23 mouse cellular contexts compared by ENCODE assay signal in the genomic region with DNA sequence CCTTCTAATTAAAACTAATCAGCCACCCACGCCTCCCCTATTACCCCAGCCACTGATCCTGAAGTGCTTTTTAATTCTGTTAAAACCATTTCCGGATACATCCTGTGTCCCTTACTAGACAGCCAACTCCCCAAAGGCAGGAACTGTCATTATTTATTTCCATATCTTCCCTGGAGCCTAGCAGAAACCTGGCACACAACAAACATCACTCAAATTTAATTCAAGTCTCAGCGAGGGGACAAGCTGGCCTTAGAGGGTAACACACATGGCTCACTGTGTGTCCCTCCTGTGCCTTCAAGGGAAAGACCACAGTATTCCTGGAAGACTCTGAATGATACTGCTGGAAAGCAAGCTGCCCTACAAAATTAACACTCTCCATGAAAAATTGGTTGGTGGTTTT.
DNase-seq lines count a peak whose midpoint lies in the region; ATAC-seq and TF ChIP-seq lines count a peak whose summit lies in the region.
"Had no signal": no experiment of that assay in that cellular context is flagged by ENCODE, and none has a peak within 500 bp of the region (broad histone marks: within the 10 kb centered on the region; RNA-seq: fewer than 3 reads in every experiment).

No protein-coding gene starts in this region.

- no peaks in the 10 kb centered on the region for H3K4me1 ChIP-seq in hindbrain, embryonic 14.5 days (replicated peaks; ENCODE audit: control insufficient read depth, insufficient read depth, low read length)
- H3K4me1 ChIP-seq in hindbrain, embryonic 11.5 days (replicated peaks; ENCODE audit: control insufficient read depth, insufficient read depth, low read length), result no peaks in the 10 kb centered on the region
- no peaks in the 10 kb centered on the region for H3K4me1 ChIP-seq in midbrain, postnatal 0 days (ENCODE audit: insufficient read depth, low read length)
- H3K4me1 ChIP-seq in midbrain, embryonic 11.5 days (ENCODE audit: control insufficient read depth, insufficient read depth, low read length), result no peaks in the 10 kb centered on the region
- H3K4me1 ChIP-seq: embryonic facial prominence, embryonic 13.5 days had no signal

- no peak overlapping the region for H3K4me3 ChIP-seq in hindbrain, embryonic 14.5 days (replicated peaks; ENCODE audit: low read length)
- no peak overlapping the region for H3K4me3 ChIP-seq in hindbrain, embryonic 11.5 days (ENCODE audit: low read depth, low read length)
- no peak overlapping the region for H3K4me3 ChIP-seq in midbrain, postnatal 0 days (ENCODE audit: low read depth, low read length)
- no peak overlapping the region for H3K4me3 ChIP-seq in midbrain, embryonic 11.5 days (ENCODE audit: low read depth, low read length)
- H3K4me3 ChIP-seq: embryonic facial prominence, embryonic 10.5 days; embryonic facial prominence, embryonic 13.5 days; erythroblast, embryonic 14.5 days; forebrain, embryonic 13.5 days; gastrocnemius, adult 2 months had no signal

- peak; percentile 57 to 67 for DNase-seq in cerebellum, postnatal 10 days
- DNase-seq in hindbrain, embryonic 14.5 days (ENCODE audit: low spot score), result peak; percentile 22
- DNase-seq in hindbrain, embryonic 11.5 days (ENCODE audit: low spot score), result no peak
- DNase-seq in midbrain, postnatal 0 days (ENCODE audit: low spot score), result peak; percentile 61
- DNase-seq in midbrain, embryonic 11.5 days (ENCODE audit: low spot score, missing footprints), result no peak
- DNase-seq: adrenal gland, postnatal 10 days; adrenal gland, postnatal 36 days; cerebellum, adult 11 months; cerebellum, adult 9-11 months; cerebellum, postnatal 36 days; embryo, embryonic 11 days; forebrain, postnatal 0 days; gastrocnemius, adult 2 months; gastrocnemius, postnatal 14 days; heart, adult 11 months; kidney, adult 18-20 months had no signal

- no peak overlapping the region for H3K9ac ChIP-seq in hindbrain, embryonic 14.5 days
- no peak overlapping the region for H3K9ac ChIP-seq in hindbrain, embryonic 11.5 days (ENCODE audit: low read depth, low read length)
- no peak overlapping the region for H3K9ac ChIP-seq in midbrain, postnatal 0 days (replicated peaks; ENCODE audit: low read length, poor library complexity, severe bottlenecking)
- no peak overlapping the region for H3K9ac ChIP-seq in midbrain, embryonic 11.5 days (ENCODE audit: low read length)
- H3K9ac ChIP-seq: embryonic facial prominence, embryonic 13.5 days; forebrain, embryonic 13.5 days; forebrain, postnatal 0 days had no signal

- H3K4me2 ChIP-seq in hindbrain, embryonic 14.5 days (replicated peaks), result no peak overlapping the region
- no peak overlapping the region for H3K4me2 ChIP-seq in hindbrain, embryonic 11.5 days (replicated peaks; ENCODE audit: low read depth, low read length)
- no peak overlapping the region for H3K4me2 ChIP-seq in midbrain, postnatal 0 days (ENCODE audit: low read depth, low read length, poor library complexity, severe bottlenecking)
- H3K4me2 ChIP-seq in midbrain, embryonic 11.5 days, result no peak overlapping the region
- H3K4me2 ChIP-seq: embryonic facial prominence, embryonic 13.5 days; forebrain, embryonic 13.5 days; heart, embryonic 11.5 days had no signal

- no peaks in the 10 kb centered on the region for H3K9me3 ChIP-seq in hindbrain, embryonic 14.5 days (ENCODE audit: control insufficient read depth, low read length)
- H3K9me3 ChIP-seq in hindbrain, embryonic 11.5 days (ENCODE audit: control insufficient read depth, low read length), result no peaks in the 10 kb centered on the region
- no peaks in the 10 kb centered on the region for H3K9me3 ChIP-seq in midbrain, postnatal 0 days (ENCODE audit: low read length)
- H3K9me3 ChIP-seq in midbrain, embryonic 11.5 days (ENCODE audit: control insufficient read depth, low read length), result no peaks in the 10 kb centered on the region
- H3K9me3 ChIP-seq: embryonic facial prominence, embryonic 10.5 days; embryonic facial prominence, embryonic 13.5 days; forebrain, embryonic 13.5 days had no signal

- H3K36me3 ChIP-seq in hindbrain, embryonic 14.5 days (replicated peaks; ENCODE audit: control insufficient read depth, insufficient read depth), result no peaks in the 10 kb centered on the region
- no peaks in the 10 kb centered on the region for H3K36me3 ChIP-seq in hindbrain, embryonic 11.5 days (ENCODE audit: control insufficient read depth, insufficient read depth, low read length)
- H3K36me3 ChIP-seq in midbrain, postnatal 0 days (ENCODE audit: insufficient read depth, low read length), result no peaks in the 10 kb centered on the region
- no peaks in the 10 kb centered on the region for H3K36me3 ChIP-seq in midbrain, embryonic 11.5 days (ENCODE audit: control insufficient read depth, insufficient read depth, low read length)
- H3K36me3 ChIP-seq: embryonic facial prominence, embryonic 10.5 days; embryonic facial prominence, embryonic 13.5 days had no signal

- no peak for TF ChIP-seq CTCF in midbrain, postnatal 0 days (IDR thresholded peaks at IDR 0.05)

- no peaks in the 10 kb centered on the region for H3K27me3 ChIP-seq in hindbrain, embryonic 14.5 days (ENCODE audit: control insufficient read depth, insufficient read depth, low read length)
- no peaks in the 10 kb centered on the region for H3K27me3 ChIP-seq in hindbrain, embryonic 11.5 days (ENCODE audit: control insufficient read depth, insufficient read depth, low read length)
- no peaks in the 10 kb centered on the region for H3K27me3 ChIP-seq in midbrain, postnatal 0 days (ENCODE audit: insufficient read depth, low read length)
- no peaks in the 10 kb centered on the region for H3K27me3 ChIP-seq in midbrain, embryonic 11.5 days (ENCODE audit: control insufficient read depth, insufficient read depth, low read length)
- H3K27me3 ChIP-seq: embryonic facial prominence, embryonic 13.5 days; forebrain, embryonic 13.5 days; Patski had no signal

- WGBS in hindbrain, embryonic 14.5 days, result 31% methylated on average over 3 of the region's 3 CpGs
- WGBS in hindbrain, embryonic 11.5 days, result 56% methylated on average over 3 of the region's 3 CpGs
- 39% methylated on average over 3 of the region's 3 CpGs for WGBS in midbrain, postnatal 0 days
- WGBS in midbrain, embryonic 11.5 days, result 71% methylated on average over 3 of the region's 3 CpGs

- no peak overlapping the region for H3K27ac ChIP-seq in hindbrain, embryonic 14.5 days
- no peak overlapping the region for H3K27ac ChIP-seq in hindbrain, embryonic 11.5 days (ENCODE audit: low read depth, low read length)
- no peak overlapping the region for H3K27ac ChIP-seq in midbrain, postnatal 0 days (ENCODE audit: low read depth, low read length)
- no peak overlapping the region for H3K27ac ChIP-seq in midbrain, embryonic 11.5 days (ENCODE audit: low read depth, low read length)
- H3K27ac ChIP-seq: embryonic facial prominence, embryonic 10.5 days; embryonic facial prominence, embryonic 13.5 days; forebrain, embryonic 13.5 days; gastrocnemius, adult 2 months had no signal

- ATAC-seq in cerebellum, adult (ENCODE audit: insufficient number of reproducible peaks, low FRiP score, low TSS enrichment), result no peak
- ATAC-seq in hindbrain, embryonic 14.5 days (ENCODE audit: low FRiP score), result no peak
- no peak for ATAC-seq in hindbrain, embryonic 11.5 days (ENCODE audit: low FRiP score)
- no peak for ATAC-seq in midbrain, postnatal 0 days (ENCODE audit: low FRiP score)
- no peak for ATAC-seq in midbrain, embryonic 11.5 days (ENCODE audit: low FRiP score)
- ATAC-seq: forebrain, embryonic 13.5 days; forebrain, postnatal 0 days; Patski had no signal

Comparison
In these comparisons a context has a peak if more than half of its experiments do, and no peak if none do; other contexts are left out.
1. DNase-seq: peak in cerebellum, postnatal 10 days (2 of 2), hindbrain, embryonic 14.5 days (single experiment) and midbrain, postnatal 0 days (single experiment); none in hindbrain, embryonic 11.5 days (single experiment) and midbrain, embryonic 11.5 days (single experiment).